Mouse (Mus musculus) left cerebral cortex, adult 8-10 months (tissue): ENCODE measurements around the gene Gm20388. TPM values are rescaled to one million over a fixed set of nuclear protein-coding genes. Genes with fewer than 3 reads are reported as not detected.

ENCODE experiments used
- DNase-seq, 2 experiments: peaks; one replicate each; pipeline ENCODE4 v3.0.0; 2022; ENCODE audit warnings: low spot score in 2 of 2
- total RNA-seq, 4 experiments: library from RNA; stranded (reverse); gene quantifications; 2 replicates each; pipeline ENCODE4 v1.2.4; 2022

Gm20388 gene
- total RNA-seq, 4 experiments from 2014 or later = 10.4 to 20.8 (median 16.4) TPM

DNA sequence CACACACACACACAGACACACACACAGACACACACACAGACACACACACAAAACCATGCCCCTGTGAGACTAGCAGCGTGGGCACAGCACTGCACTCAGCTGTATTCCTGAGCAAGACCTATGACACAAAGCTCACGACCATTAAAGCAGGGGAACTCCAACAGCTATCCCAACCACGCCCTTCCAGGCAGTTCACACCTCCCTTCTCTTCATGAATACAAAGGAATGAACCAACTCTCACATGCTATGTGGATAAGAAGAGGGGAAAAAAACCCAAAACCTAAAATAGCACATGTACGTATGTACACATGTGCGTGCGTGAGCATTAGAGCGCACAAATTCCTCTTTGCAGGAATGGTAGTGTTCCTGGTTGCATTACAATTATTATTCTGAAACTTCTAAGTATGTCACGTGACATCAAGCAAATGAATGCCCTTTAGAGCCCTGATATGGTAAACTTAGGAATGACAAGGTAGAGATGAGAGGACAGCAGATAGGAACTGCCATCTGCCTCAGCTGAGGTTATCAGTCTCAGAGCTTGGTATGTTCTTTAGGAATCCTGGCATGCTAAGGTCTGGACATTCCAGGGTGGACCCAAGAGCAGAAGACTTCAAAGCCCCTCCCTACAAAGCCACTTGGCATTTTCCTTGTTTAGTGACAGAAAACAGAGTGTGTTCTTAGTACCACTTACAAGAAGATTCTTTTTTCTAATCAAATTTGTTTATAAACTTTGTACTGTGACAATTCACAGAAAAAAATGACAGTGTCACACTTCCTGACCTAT lies 3015.5 kb downstream of the Gm20388 start:
- DNase-seq = no peak

DNA sequence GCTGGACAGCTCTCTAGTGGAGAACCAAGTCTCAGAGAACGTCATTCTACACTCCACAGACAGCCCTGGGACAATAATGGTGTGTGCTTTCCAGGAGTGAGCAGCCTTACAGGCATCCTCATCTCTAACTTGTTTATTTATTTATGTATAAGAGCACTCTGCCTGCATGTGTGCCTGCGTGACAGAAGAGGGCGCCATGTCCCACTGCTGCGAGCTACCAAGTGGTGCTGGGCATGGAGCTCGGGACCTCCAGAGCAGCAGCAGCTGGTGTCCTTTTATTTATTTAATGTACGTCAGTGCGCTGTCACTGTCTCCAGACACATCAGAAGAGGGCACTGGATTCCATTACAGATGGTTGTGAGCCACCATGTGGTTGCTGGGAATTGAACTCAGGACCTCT lies 3016.1 kb downstream of the Gm20388 start:
- no peak for DNase-seq

DNA sequence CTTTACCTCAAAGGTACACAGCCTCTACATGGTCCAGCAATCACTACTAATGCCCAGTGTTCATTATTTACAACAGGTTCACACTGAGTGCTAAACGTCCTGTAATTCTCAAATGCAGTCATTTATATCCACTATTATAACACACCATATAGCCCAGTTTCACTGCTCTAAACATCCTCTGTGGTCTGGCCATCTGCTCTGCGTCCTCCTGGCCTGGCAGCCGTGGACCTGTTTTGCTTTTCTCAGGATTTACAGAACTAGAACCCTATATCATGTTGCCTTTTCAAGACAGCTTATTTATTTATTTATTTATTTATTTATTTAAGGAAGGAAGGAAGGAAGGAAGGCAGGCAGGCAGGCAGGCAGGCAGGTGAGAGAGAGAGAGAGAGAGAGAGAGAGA lies 3017.2 kb downstream of the Gm20388 start:
- DNase-seq = no peak

DNA sequence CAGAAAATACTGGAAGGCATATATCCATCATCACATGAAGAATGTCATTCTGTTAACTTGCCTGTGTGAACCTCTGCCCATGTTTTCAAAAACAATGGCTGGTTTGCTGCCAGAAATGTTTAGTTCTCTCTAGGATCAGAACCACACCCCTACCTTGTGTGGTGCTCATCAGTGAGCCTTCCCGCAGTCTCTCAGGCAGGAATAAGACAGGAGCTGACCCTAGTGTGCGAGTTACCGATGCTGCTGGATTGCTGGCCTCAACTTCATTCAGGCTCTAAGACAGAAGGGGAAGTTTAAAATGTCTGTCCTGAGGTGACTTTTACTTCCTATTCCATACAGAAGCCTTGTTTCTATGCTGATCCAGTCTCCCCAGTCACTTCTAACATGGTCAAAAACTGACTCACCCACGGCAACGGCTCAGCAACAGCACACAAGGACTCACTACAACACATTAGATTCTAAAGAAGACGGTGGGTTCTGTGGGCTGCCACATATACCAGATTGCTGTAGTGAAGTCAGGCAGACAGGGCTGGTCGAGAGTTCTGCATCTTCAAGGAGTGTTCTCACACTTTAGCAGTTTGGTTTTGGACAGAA lies 3018.1 kb downstream of the Gm20388 start:
- no peak for DNase-seq

DNA sequence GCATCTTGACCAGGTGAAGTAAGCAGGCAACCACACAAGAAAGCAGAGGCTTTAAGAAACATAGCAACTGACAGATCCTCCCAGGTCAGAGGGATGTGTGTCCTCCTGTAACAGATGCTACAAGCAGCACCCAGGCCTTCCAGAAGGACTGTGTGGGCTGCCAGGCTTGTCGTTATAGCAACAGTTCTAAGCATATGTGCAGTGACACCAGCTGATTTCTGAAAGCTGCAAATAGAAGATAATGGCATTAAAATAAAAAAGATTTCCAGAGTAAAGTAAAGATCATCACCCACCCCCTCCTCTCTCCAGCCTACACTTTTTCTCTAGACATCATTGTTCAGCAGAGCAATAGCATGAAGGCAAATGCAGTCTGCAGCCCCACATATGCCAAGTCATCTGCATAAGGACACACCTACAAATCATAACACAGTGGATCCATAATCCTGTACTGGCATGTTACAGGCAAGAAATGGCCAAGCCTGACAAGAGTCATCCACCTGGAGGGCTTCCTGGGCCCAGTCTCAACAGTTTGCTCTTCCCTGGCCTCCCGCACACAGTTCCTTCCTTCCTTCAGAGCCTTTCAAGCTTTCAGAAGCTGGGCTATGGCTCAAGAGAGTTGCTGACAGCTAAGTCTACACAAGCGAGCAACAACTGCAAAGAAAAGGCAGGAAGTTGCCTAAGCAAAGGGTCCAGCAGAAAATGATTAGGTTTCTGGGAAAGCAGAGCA lies 3021.4 kb downstream of the Gm20388 start:
- DNase-seq = peak; percentile 38 to 90

DNA sequence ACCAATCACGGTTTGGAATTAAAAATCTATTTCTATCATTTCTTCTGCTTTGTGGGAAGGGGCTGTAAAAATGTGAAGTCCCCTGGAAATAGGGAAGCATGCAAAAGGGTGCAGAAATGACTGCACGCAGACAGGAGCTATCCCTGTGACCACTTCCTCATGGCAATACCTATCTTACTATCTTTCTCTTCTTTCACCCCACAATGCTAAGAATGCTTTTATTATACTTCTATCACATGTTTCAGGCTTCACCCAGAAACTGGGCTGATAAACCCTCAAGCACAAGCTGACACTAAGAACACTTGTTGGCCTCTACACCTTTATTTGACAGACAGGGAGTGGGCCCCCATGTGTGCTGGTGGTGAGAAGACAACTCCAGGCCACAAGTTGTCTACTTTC lies 3021.9 kb downstream of the Gm20388 start:
- DNase-seq = no peak

DNA sequence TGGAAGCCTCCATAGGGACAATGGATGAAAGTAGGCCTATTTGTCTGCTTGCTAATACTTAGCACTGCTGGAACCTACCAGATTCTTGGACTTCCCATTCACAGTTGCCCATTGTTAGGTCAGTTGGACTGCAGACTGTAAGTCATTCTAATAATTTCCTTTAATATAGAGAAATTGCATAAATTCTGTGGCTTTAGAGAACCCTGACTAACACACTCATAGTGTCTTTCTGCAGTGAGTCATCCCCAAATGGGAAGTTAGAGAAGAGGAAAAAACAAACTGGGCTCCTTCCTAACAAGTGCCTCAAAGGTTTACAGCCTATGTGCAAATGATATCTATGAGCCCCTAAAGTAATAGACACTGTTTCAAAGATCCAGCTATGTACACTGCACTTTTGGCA lies 3023.3 kb downstream of the Gm20388 start:
- DNase-seq = no peak

DNA sequence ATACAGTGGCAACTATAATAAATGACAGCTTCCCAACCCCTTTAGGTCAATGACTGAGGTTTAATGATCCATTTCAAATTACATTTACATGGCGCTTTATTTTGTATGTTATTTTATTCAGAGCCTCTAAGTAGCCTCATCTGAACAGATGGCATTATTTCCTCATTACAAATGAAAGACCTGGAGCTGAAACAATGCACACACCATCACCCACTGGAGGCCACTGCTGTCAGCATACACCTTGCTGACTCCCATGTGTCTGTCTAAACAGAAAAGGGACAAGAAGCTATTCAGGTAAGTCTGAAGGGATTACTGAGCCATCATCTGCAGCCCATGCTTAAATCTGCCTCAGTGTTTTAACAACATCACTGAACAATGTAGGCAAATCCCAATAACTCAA lies 3024.5 kb downstream of the Gm20388 start:
- DNase-seq = no peak

DNA sequence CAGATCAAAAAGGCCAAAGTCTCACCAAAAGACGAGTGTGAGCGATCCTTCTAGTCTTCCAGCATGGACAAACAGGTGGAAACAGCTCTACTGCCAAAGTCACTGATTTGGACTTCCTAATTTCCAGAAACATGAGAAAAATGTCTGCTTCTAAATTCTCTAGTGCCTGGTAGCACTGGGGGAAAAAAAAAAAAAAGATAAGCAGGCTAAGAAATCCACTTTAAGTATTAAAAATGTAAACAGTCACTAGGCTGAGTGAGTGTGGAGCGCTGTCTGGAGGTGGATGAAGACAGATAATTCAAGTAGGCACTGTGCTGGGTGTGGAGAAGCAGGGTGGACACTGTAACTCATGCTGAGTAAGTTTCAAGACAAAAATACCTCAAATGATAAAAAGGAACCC lies 3025.3 kb downstream of the Gm20388 start:
- DNase-seq = no peak

DNA sequence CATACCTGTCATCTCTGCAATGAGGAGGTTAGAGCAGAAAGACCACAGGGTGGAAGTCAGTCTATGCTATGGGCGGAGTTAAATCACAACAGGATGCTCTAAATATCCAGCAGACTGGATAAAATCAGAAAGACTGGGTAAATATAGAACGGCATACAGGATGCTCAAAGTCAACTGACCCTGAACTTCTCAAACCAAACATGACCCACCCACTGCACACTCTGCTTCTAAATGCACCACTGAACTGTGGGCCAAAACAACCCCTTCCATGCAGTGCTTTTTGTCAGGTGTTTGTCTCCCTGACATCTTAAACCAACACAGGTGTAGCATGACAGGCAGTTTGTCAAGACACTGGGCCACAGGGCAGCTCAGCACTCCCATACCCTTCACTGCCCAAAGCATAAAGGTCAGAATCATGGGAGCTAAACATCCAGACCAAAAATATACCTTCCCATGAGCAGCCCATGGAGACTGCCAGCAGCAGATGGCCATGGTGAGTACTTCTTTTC lies 3027.0 kb downstream of the Gm20388 start:
- DNase-seq = no peak

DNA sequence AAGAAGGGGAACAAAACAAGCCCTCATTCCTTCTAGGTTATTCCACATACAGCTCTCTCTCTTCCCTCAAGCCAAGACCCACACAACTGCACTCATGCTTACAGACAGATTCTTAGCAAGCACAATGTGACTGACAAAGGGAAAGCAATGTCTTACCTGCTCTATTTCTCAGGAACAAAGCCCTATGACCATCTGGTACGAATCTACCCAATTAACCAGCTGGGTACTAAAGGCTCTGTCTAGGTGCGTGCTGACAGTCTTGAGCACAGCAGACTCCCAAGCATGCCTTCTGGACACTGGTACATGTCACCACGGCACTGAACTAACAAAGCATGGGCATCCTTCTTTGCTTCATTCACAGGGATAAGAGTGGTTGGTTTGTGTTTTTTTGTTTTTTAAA lies 3027.5 kb downstream of the Gm20388 start:
- no peak for DNase-seq

DNA sequence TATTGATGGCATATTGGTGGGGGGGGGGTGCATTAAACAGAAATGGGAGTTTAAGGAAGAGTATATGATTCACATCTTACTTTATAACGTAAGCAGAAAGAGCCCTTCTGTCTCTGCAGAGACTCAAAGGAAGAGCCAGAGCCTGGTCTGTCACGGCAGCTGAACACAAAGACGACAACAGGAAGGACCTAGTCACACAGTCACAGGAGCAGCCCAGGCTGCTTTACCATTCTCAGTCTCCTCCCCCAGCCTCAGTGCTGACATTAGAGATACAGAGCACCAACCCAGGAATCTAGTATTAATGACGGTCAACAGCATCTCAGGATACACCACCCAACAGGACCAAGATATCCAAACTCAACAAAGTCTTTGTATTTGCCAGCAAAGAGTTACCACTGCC lies 3027.9 kb downstream of the Gm20388 start:
- DNase-seq = no peak

DNA sequence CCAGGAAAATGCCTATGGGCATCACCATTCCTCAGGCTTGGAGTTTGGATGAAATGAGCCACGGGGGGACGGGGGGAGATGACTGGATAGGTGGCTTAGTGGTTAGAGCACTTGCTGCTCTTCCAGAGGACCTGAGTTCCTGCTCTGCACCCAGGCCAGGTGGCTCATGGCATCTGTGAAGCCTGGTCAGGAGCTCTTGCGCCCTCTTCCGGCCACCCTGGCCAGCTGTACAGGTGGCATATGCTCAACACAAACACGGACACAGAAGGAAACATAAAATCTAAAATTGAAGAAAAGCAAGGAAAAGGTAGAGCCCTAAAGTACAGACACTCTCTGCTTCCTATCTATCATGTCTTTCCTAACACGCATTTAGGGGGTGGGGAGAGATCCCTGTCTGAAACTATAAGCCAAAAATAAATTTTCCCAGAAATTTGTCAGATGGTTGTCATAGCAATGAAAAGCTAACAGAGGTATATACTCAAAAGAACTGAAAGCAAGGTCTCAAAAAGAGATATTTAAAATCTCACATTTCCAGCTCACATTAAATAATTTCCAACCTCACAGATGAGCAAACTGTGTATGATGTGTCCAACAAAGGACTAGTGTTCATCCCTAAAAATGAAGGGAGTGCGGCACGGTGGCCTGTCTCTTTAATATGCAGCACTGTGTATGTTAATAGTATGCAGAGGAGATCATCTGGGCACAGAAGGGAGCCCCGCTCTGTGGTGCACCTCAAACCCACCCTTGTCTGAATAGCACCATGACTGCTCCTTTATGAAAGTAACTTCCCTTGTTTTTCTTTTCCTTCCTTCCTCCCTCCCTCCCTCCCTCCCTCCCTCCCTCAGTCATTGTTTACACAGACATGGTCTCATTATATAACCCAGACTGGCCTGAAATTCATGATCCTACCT lies 3032.4 kb downstream of the Gm20388 start:
- DNase-seq = no peak

DNA sequence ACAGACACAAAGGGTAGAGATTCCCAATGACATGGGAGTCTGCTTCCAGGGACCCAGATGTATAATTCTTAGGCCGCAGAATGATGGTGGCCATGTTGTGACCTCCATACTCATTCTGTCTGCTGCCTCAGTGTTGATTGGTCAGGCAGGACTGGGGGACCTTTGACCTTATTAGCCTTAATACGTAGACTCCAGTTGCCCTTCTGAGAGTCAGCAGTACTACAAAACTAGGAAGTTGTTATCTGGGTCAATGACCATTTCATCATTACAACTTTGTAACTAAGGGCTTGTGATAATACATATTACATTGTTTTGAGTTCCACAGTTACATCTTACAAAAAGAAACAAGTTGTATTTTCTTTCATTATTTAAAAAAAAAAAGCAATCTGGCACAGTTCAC lies 3035.1 kb downstream of the Gm20388 start:
- no peak for DNase-seq

DNA sequence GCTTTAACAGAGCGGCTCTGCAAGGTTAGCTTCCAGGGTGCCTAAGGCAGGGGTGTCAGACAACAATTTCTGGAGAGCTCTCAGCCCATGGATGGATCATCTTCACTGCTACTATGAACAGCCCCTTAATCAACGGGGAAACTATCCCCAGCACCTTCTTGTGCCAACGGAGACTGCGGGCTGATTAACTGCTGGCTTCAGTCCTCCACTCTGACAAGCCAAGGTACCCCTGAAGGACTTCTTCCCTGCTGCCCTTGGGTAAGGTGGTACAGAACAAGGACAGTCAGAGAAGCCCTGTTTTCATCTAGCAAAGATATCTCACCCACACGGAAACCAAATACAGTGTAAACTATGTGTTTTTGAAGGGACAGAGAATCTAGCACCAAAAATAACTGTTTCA lies 3039.1 kb downstream of the Gm20388 start:
- DNase-seq = no peak

DNA sequence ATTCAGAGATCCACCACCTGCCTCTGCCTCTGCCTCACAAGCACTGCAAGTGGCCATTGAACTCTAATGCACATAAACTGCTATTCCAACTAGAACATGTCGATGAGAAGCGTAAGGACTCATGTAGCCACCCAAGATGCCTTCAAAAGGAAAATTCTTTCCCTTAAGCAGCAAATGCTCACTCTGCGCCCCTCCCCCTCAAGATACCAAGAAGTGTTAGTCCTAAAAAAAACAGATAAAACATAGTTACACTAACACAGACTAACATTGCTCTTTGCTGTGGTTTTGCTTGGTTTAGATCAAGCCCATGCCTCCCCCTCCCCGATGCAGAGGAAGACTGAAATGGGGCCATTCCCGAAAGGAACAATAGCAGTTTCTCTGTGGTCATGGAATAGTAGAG lies 3040.8 kb downstream of the Gm20388 start:
- DNase-seq = no peak

DNA sequence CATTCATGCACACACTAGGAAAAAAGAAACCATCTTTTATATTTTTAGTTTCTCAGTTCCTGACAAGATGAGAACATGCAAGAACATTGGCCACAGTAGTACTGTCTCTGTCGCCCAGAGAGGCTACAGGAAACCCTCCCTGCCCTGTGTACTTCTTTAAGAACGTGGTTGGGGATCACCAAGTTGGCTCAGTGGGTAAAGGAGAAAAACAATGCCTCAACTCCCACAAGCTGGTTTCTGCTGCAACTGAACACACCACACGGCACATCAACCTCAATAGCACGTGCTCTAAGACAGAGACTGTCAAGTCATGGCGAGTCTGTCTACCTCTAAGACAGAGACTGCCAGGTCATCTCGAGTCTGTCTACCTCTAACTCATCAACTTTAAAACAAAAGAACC lies 3042.4 kb downstream of the Gm20388 start:
- no peak for DNase-seq

DNA sequence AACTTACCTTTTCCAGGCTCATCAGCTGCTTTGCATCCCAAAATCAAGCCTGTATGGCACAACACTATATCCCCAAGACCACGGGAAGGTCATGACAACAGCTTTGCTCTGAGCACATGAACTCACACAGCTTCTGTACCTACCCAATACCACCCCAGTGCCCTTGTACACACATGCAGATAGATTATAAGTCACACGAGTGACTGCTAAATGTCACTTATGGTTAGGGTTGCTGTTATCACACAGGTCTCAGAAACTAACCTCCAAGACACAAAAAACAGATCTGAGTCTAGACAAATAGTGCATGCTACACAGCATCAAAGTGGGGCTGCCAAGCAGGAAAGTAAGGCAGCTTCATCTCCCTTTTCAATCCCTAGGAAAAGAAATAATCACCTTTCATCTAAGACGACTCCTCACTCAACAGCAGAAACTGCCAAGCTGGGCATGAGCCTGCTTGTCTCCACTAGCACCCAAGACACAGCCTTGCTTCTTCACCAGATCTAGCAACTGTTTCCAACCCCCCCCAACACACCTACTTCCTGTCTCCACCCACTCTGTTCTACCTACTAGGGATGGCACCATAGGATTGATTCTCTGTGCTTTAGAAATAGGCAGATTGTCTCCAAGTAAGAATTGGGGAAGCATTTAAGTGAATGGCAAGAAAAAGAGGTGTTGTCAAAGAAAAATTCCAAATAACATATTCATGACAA lies 3043.6 kb downstream of the Gm20388 start:
- no peak for DNase-seq

DNA sequence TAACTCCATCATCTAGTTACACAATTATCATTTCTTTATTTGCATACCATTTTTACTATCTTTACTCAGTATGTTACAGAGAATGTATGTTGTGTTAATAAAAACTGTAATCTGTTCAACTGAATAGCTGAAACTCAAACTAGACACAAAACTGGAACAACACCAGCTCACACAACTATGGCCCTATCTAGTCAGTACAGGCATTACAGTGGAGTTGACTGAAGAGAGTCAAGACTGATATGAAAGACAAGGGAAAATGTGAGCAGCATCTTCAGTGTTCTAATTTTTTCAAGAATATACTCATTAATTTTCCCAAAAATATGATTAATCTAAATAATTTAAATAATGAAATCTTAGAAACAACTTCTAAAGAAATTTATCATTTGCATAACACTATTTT lies 3044.6 kb downstream of the Gm20388 start:
- DNase-seq = no peak

DNA sequence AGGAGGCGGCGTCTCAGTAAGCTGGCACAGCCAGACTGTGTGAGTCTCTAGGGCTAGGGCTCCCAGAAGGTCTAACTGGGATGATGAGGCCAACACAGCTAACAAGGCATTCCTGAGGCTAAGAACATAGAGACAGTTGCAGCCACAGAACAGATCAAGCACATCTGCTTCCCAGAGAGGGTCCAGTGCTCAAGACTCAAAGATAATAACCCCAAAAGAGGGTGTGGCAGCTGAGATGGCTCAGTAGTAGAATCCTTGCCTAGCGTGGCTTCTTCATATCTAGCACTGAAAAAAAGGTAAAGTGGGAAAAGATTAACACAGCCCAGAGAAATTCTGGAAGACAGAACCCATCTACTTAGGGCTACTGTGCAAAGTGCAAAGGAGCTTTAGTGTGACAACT lies 3045.4 kb downstream of the Gm20388 start:
- no peak for DNase-seq

DNA sequence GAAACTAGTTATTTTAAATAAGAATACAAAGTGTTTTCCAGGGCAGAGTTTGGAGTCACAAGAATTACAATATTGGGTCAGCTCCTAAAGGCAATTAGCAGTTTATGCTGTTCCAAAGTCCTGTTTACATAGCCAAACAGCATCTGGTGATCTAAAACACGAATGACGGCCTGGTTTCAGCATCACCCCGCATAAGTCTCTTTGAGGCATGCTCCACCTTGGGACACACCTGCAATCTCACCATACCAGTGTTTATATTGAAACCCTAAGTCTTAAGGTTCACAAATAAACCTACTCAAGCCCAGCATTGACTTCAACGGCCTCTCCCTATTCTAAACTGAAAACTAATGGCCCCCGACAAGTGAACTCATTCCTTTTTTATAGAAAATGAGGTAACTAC lies 3049.7 kb downstream of the Gm20388 start:
- no peak for DNase-seq
